Mouse (Mus musculus) intestine, postnatal 0 days (tissue): ENCODE data around the gene Ttbk1. TPM values are rescaled to one million over a fixed set of nuclear protein-coding genes. Genes with fewer than 3 reads are reported as not detected.

ENCODE experiments used
- ATAC-seq: fragments of 200-750 bp; cut with Nextera tagmentation; 2 replicates; pipeline ENCODE4 v1.8.0; 2017; ENCODE audit warnings: mild to moderate bottlenecking, moderate TSS enrichment, moderate library complexity
- H3K27ac ChIP-seq: fragments of 300-500 bp; sonication (generic); 2 replicates; pipeline ENCODE4 v1.5.1; 2014; ENCODE audit warnings: mild to moderate bottlenecking, low read depth, low read length, moderate library complexity
- H3K27me3 ChIP-seq: fragments of 300-500 bp; sonication (generic); replicated peaks from 2 replicates; pipeline ENCODE4 v1.6.1; 2014; ENCODE audit warnings: low read length, mixed read lengths; ENCODE audit not compliant: control insufficient read depth, insufficient read depth
- H3K36me3 ChIP-seq: fragments of 300-500 bp; sonication (generic); 2 replicates; pipeline ENCODE4 v1.6.1; 2014; ENCODE audit warnings: mild to moderate bottlenecking, moderate library complexity; ENCODE audit not compliant: control insufficient read depth, insufficient read depth
- H3K4me1 ChIP-seq: fragments of 300-500 bp; sonication (generic); replicated peaks from 2 replicates; pipeline ENCODE4 v1.6.1; 2014; ENCODE audit warnings: antibody characterized with exemption, low read length, mixed read lengths; ENCODE audit not compliant: control insufficient read depth, insufficient read depth
- H3K4me2 ChIP-seq: fragments of 300-500 bp; sonication (generic); replicated peaks from 2 replicates; pipeline ENCODE4 v1.6.1; 2014; ENCODE audit warnings: low read depth, mild to moderate bottlenecking, moderate library complexity
- H3K4me3 ChIP-seq: fragments of 300-500 bp; sonication (generic); 2 replicates; pipeline ENCODE4 v1.5.1; 2014; ENCODE audit warnings: low read depth, low read length
- H3K9ac ChIP-seq: fragments of 300-500 bp; sonication (generic); 2 replicates; pipeline ENCODE4 v1.6.1; 2014; ENCODE audit warnings: mild to moderate bottlenecking, low read depth, low read length
- H3K9me3 ChIP-seq: fragments of 300-500 bp; sonication (generic); 2 replicates; pipeline ENCODE4 v1.6.1; 2016; ENCODE audit warnings: mixed run types; ENCODE audit not compliant: control insufficient read depth
- CTCF ChIP-seq: sonication (generic); IDR thresholded peaks from 2 replicates; pipeline ENCODE4 v1.5.1; 2016; ENCODE audit warnings: low read depth, mild to moderate bottlenecking, control low read depth, antibody characterized with exemption, moderate library complexity
- WGBS: fragments of 180-500 bp; shearing (Covaris S2); extraction: QIAGEN DNeasy Blood & Tissue Kit; methylation state at CpG from one replicate; pipeline ENCODE4 v1.1.7; 2014; 5-methylcytosine and 5-hydroxymethylcytosine counted together
- polyA plus RNA-seq: library from polyadenylated mRNA; unstranded; fragments of >200 nt; fragmentation: Nextera tagmentation; extraction: Ambion mirVana; gene quantifications from 2 replicates; pipeline ENCODE4 v1.2.1, GENCODE M21; 2015

Gene Ttbk1
- polyA plus RNA-seq, 1 experiment from 2014 or later, result 0.09 TPM

GRCm38 (mm10) chr17:46484021-46484431, 3.4 kb downstream of the Ttbk1 start:
- peak; percentile 31 for ATAC-seq
- H3K4me3 ChIP-seq, result peak overlapping the region; percentile 32
- H3K4me2 ChIP-seq, result peak overlapping the region; percentile 57
- H3K27me3 ChIP-seq, result peaks cover 67% of the 10 kb centered on the region
- TF ChIP-seq CTCF, result no peak
- no peaks in the 10 kb centered on the region for H3K9me3 ChIP-seq
- H3K4me1 ChIP-seq, result no peaks in the 10 kb centered on the region
- 3% methylated on average over 13 of the region's 13 CpGs for WGBS
- no peak overlapping the region for H3K27ac ChIP-seq
- no peaks in the 10 kb centered on the region for H3K36me3 ChIP-seq
- H3K9ac ChIP-seq, result no peak overlapping the region

DNA sequence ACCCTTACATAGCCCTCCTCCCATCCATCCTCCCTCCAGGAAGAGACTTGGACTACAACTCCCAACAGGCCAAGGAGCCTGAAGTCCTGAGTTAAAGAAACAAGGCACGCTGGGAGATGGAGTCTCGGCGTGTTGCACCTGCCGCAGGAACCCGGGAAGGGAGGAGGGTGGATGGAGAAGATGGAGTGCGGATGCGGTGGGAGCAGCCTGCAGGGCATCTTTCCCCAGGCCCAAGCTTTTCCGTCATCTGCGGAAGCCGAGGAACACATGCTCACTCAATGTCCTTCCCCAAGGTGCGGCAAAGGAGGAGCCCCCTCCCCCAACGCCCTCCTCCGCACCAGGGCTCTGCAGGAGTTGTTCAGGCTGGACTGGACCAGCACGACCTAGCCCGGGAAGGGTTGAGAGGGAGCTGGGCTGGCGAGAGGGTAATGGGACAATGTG, 3.9 kb downstream of the Ttbk1 start:
- Histone ChIP-seq H3K9ac (no peak overlapping the region), H3K9me3 (no peaks in the 10 kb centered on the region), H3K4me2 (peak overlapping the region; percentile 57), H3K27me3 (peaks cover 64% of the 10 kb centered on the region), H3K36me3 (no peaks in the 10 kb centered on the region), H3K27ac (no peak overlapping the region), H3K4me3 (peak overlapping the region; percentile 32), H3K4me1 (no peaks in the 10 kb centered on the region)
- no peak for TF ChIP-seq CTCF
- 1% methylated on average over 14 of the region's 16 CpGs for WGBS
- ATAC-seq, result peak; percentile 59

DNA sequence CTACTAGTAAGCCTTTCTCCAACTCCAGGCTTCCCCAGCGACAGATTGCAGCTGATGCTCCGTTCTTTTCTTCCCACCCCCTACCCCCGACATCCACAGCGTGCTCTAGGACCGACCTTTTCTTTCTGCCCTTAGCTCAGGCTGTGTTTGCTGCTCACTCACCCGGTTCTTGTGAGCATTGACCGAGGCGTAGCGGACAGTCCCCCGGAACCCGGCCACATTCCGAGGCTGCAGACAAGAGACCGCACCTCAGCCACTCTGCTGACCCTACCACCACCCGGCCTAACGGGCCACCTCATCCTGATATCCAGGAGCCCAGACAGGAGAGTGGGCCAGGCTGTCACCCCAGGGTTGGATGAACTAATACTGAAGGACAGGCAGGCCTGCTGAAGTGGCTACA, 10.2 kb downstream of the Ttbk1 start:
- Histone ChIP-seq H3K9ac (no peak overlapping the region), H3K27ac (no peak overlapping the region), H3K27me3 (peaks cover 4% of the 10 kb centered on the region; the same call in 1 of the 2 replicates), H3K4me2 (no peak overlapping the region), H3K9me3 (no peaks in the 10 kb centered on the region), H3K4me3 (no peak overlapping the region), H3K4me1 (no peaks in the 10 kb centered on the region), H3K36me3 (no peaks in the 10 kb centered on the region)
- 86% methylated on average over 15 of the region's 15 CpGs for WGBS
- no peak for ATAC-seq
- TF ChIP-seq CTCF, result no peak

DNA sequence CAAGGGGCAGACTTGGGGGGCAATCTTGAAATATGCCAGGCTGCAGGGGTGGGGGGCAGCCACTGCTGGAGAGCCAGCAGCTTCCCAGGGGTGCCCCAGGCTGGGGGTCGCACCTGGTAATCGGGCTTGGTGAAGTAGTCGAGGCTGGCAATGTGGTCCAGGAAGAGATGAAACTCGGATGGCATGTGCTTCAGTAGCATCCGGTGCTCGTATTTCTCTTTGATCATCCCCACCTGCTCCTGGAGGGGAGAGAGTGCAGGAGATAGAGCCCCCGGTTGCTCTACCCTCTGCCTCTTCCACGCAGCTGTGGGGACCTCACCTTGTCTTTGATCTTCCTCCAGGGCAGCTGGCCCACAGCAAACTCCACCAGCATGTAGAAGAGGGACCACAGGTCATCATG, 10.9 kb downstream of the Ttbk1 start:
- Histone ChIP-seq H3K27ac (no peak overlapping the region), H3K27me3 (peaks cover 4% of the 10 kb centered on the region; the same call in 1 of the 2 replicates), H3K4me3 (no peak overlapping the region), H3K4me2 (no peak overlapping the region), H3K9ac (no peak overlapping the region), H3K4me1 (no peaks in the 10 kb centered on the region), H3K36me3 (no peaks in the 10 kb centered on the region), H3K9me3 (no peaks in the 10 kb centered on the region)
- TF ChIP-seq CTCF, result no peak
- 61% methylated on average over 8 of the region's 8 CpGs for WGBS
- no peak for ATAC-seq

DNA sequence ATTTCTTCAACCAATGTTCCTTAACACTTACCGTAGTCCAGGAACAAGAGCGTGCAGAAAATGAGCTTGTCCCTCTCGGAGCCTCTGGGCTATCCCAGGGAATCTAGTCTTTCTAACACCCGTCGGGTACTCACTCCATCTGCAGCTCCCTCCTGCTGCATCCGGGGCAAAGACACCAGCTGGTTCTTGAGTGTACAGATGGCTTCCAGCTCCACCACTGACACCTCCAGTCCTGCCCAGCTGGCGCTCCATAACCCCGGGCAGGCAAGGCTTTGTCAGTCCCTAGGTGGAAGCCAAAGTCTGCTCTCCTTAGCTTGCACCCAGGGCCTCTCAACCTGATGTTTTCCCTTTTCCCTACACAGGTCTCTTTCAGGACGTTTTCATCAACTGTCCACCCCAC, 19.6 kb downstream of the Ttbk1 start:
- 74% methylated on average over 9 of the region's 9 CpGs for WGBS
- no peak overlapping the region for H3K9ac ChIP-seq
- no peak for TF ChIP-seq CTCF
- no peaks in the 10 kb centered on the region for H3K9me3 ChIP-seq
- no peak overlapping the region for H3K27ac ChIP-seq
- H3K36me3 ChIP-seq, result no peaks in the 10 kb centered on the region
- H3K4me3 ChIP-seq, result no peak overlapping the region
- no peak overlapping the region for H3K4me2 ChIP-seq
- no peaks in the 10 kb centered on the region for H3K4me1 ChIP-seq
- H3K27me3 ChIP-seq, result no peaks in the 10 kb centered on the region; the same call in 1 of the 2 replicates
- ATAC-seq, result no peak

DNA sequence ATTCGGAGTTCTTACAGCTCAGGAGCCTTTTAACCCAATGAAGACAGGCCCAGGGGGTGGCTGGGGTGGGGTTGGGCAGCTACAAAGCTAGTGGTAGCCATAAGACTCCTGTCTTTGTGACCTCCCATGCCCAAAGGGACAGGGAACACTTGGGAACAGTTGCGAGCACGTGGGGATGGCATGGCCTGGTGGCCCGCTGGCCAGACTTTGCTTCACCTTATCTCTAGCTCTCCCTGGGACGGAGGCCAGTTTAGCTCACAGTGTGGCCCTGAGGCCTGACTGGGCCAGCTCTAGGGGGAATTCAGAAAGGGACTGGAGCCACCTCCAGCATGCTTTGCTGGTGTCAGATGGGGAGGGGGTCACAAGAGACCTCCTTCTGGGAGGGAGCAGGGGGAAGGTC, 25.2 kb downstream of the Ttbk1 start:
- no peaks in the 10 kb centered on the region for H3K9me3 ChIP-seq

GRCm38 (mm10) chr17:46461347-46461746, 26.1 kb downstream of the Ttbk1 start:
- no peak overlapping the region for H3K27ac ChIP-seq
- no peaks in the 10 kb centered on the region for H3K36me3 ChIP-seq
- peaks cover 31% of the 10 kb centered on the region for H3K27me3 ChIP-seq
- no peak for ATAC-seq
- WGBS, result 9% methylated on average over 8 of the region's 8 CpGs
- H3K4me1 ChIP-seq, result no peaks in the 10 kb centered on the region
- H3K9me3 ChIP-seq, result no peaks in the 10 kb centered on the region
- peak overlapping the region; percentile 61 for H3K4me2 ChIP-seq
- peak overlapping the region; percentile 33 for H3K4me3 ChIP-seq
- H3K9ac ChIP-seq, result no peak overlapping the region
- peak; percentile 40; the same call in 1 of the 2 replicates for TF ChIP-seq CTCF

More for the DNA sequence above, 25.2 kb downstream of the Ttbk1 start:
- no peaks in the 10 kb centered on the region for H3K4me1 ChIP-seq
- no peak for TF ChIP-seq CTCF
- H3K27me3 ChIP-seq, result peaks cover 30% of the 10 kb centered on the region
- H3K27ac ChIP-seq, result no peak overlapping the region
- H3K4me2 ChIP-seq, result no peak overlapping the region
- H3K36me3 ChIP-seq, result no peaks in the 10 kb centered on the region
- ATAC-seq, result no peak
- 72% methylated on average over 5 of the region's 5 CpGs for WGBS
- H3K9ac ChIP-seq, result no peak overlapping the region
- no peak overlapping the region for H3K4me3 ChIP-seq
